Mouse (Mus musculus): Measurements from ENCODE around the gene a. TPM values are rescaled to one million over a fixed set of nuclear protein-coding genes. Genes with fewer than 3 reads are reported as not detected.

a gene
- polyA plus RNA-seq, 1 experiment from 2014 or later, result 0.94 TPM

DNA sequence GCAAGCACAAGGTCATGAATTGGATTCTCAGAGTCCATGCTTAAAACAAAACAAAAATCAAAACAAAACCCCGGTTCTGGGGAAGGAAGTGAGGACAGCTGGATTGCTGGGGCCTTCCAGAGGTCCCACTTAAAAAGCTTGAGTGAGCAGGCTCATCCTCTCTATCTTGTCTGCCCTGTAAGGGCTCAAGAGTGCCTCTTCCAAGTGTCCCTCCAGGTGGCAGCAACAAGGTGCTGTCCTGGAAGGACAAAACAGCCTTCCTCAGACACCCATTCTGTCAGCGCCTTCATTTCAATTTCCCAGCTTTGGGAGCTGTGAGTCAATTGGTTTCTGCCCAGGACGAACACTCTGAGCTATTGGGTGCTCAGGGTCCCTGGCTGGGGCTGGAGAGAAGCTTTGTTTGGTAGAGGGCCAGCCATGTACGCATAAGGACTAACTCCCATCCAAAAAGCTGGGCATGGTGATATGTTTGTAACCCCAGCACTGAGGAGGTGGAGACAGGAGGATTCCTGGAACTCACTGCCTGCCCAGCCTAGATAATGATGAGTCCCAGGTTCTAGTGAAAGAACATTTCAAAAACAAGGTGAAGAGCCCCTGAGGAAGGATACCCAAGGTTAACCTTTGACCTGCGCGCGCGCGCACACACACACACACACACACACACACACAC is 26.2 kb upstream of the a start:
- H3K36me3 ChIP-seq, result no peaks in the 10 kb centered on the region
- DNase-seq (ENCODE audit: low spot score), result no peak
- H3K27me3 ChIP-seq (ENCODE audit: low read depth, poor library complexity, severe bottlenecking), result no peaks in the 10 kb centered on the region
- no peak overlapping the region for H3K4me3 ChIP-seq
- 80% methylated on average over 9 of the region's 9 CpGs for WGBS
- no peaks in the 10 kb centered on the region for H3K4me1 ChIP-seq
- H3K27ac ChIP-seq (replicated peaks), result no peak overlapping the region
- no peaks in the 10 kb centered on the region; the same call in 1 of the 2 replicates for H3K9me3 ChIP-seq (replicated peaks)

DNA sequence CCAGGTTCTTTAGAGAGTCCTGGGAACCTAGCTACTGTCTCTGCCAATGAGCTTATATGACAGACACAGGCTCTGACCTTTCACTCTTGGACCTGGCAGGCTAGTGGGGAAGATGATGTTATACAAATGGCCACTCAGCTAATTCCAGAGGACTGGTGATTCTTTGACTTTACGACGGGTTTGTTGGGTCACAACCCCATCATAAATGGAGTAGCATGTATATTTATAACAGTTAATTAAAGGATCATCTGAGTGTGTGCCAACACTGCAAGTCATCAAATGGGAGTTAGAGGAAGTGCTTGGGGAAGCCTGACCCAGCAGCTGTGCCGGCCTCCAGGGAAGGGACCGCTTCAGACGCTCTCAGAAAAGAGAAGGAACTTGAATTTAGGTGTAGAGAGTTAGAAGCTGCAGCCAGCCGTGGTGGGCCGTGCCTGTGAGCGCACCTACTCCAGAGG is 25.6 kb upstream of the a start:
- 82% methylated on average over 8 of the region's 8 CpGs for WGBS

GRCm38 (mm10) chr2:154767051-154767450 is 24.2 kb upstream of the a start:
- H3K4me1 ChIP-seq, result no peaks in the 10 kb centered on the region
- H3K27ac ChIP-seq (replicated peaks), result no peak overlapping the region
- no peak overlapping the region for H3K4me3 ChIP-seq
- no peaks in the 10 kb centered on the region for H3K27me3 ChIP-seq (ENCODE audit: low read depth, poor library complexity, severe bottlenecking)
- 85% methylated on average over 6 of the region's 6 CpGs for WGBS
- no peaks in the 10 kb centered on the region for H3K9me3 ChIP-seq (replicated peaks)
- no peaks in the 10 kb centered on the region for H3K36me3 ChIP-seq
- no peak for DNase-seq (ENCODE audit: low spot score)

More for the DNA sequence above, 25.6 kb upstream of the a start:
- Histone ChIP-seq H3K9me3 (replicated peaks) (no peaks in the 10 kb centered on the region; the same call in 1 of the 2 replicates), H3K36me3 (no peaks in the 10 kb centered on the region), H3K4me1 (no peaks in the 10 kb centered on the region), H3K27ac (replicated peaks) (no peak overlapping the region), H3K4me3 (no peak overlapping the region), H3K27me3 (ENCODE audit: low read depth, poor library complexity, severe bottlenecking) (no peaks in the 10 kb centered on the region)
- DNase-seq (ENCODE audit: low spot score), result no peak

DNA sequence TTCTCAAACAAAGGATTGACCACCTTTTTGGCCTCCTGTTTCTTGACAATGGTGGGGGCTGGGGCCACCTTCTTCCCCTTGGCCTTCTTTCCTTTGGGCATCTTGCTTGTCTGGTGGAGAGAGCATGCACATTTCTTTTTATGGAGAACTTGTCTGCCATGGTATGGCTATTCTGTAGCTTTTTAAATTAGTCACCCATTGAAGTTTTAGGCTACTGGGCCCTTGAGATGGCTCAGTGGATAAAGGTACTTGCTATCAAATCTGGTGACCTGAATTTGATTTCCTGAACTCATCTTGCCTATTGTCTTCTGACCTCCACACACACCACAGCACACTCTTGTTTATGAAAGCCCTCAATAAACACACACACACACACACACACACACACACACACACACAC is 21.3 kb upstream of the a start, which contains the start of gene Gm14214:
Gene Gm14214 (minus strand): TSS at position 101 of the 400 bp plus-strand sequence.
- H3K9me3 ChIP-seq (replicated peaks), result no peaks in the 10 kb centered on the region; the same call in 1 of the 2 replicates
- H3K4me3 ChIP-seq, result no peak within 1 kb of the TSS
- H3K27ac ChIP-seq (replicated peaks), result no peak within 1 kb of the TSS
- DNase-seq (ENCODE audit: low spot score), result no peak
- H3K27me3 ChIP-seq (ENCODE audit: low read depth, poor library complexity, severe bottlenecking), result no peaks in the 10 kb centered on the region
- no peaks in the 10 kb centered on the region for H3K36me3 ChIP-seq
- peaks cover 5% of the 10 kb centered on the region for H3K4me1 ChIP-seq

GRCm38 (mm10) chr2:154771604-154772003 is 19.6 kb upstream of the a start:
- Histone ChIP-seq H3K36me3 (no peaks in the 10 kb centered on the region), H3K27me3 (ENCODE audit: low read depth, poor library complexity, severe bottlenecking) (no peaks in the 10 kb centered on the region), H3K4me3 (no peak overlapping the region), H3K4me1 (peaks cover 5% of the 10 kb centered on the region), H3K27ac (replicated peaks) (no peak overlapping the region), H3K9me3 (replicated peaks) (no peaks in the 10 kb centered on the region; the same call in 1 of the 2 replicates)
- WGBS, result 88% methylated on average over 8 of the region's 8 CpGs
- no peak for DNase-seq (ENCODE audit: low spot score)

DNA sequence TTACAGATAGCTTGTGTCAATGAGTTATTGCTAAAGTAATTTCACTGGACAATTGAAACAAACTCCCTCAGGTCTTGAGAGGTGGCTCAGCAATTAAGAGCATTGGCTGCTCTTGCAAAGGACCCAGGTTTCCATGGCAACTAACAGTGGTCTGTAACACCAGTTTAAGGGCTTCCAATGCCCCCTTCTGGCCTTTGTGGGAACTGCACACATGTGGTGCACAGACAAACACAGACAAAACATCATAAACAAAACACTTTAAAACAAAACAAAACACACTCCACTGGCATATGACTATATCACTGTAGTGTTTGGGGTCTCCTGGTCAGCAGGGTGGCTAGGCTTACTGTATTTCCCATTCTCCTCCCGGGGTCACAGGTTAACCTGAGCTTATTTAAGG is 17.2 kb upstream of the a start:
- Histone ChIP-seq H3K4me1 (peaks cover 5% of the 10 kb centered on the region), H3K9me3 (replicated peaks) (no peaks in the 10 kb centered on the region; the same call in 1 of the 2 replicates), H3K27me3 (ENCODE audit: low read depth, poor library complexity, severe bottlenecking) (no peaks in the 10 kb centered on the region), H3K36me3 (no peaks in the 10 kb centered on the region), H3K27ac (replicated peaks) (no peak overlapping the region), H3K4me3 (no peak overlapping the region)
- 89% methylated on average over 1 of the region's 1 CpGs for WGBS
- DNase-seq (ENCODE audit: low spot score), result peak; percentile 43

DNA sequence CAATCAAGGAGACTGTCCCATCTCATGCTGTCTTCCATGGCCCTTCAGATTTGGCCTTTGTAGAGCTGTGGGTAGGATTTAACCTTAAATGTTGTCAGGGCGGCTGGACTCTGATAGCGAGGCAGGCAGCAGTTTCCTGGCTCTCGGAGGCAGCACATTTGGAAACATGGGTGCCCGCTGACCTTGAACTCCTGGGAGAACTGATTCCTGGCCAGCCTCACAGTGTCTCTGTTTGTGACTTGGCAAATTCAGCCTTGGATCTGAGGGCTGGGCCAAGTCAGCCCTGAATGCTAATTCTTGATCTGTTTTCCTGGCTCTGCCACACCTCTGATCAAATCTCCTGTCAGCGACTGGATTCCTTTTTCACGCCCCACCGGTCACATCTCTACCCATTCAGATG is 14.7 kb upstream of the a start:
- Histone ChIP-seq H3K4me3 (no peak overlapping the region), H3K27me3 (ENCODE audit: low read depth, poor library complexity, severe bottlenecking) (no peaks in the 10 kb centered on the region)

GRCm38 (mm10) chr2:154779648-154780047 is 11.6 kb upstream of the a start:
- WGBS, result 64% methylated on average over 3 of the region's 3 CpGs
- no peak for DNase-seq (ENCODE audit: low spot score)
- no peak overlapping the region for H3K27ac ChIP-seq (replicated peaks)
- no peaks in the 10 kb centered on the region for H3K36me3 ChIP-seq
- peaks cover 3% of the 10 kb centered on the region; the same call in 1 of the 2 replicates for H3K27me3 ChIP-seq (ENCODE audit: low read depth, poor library complexity, severe bottlenecking)
- no peak overlapping the region for H3K4me3 ChIP-seq
- peaks cover 28% of the 10 kb centered on the region for H3K4me1 ChIP-seq
- H3K9me3 ChIP-seq (replicated peaks), result no peaks in the 10 kb centered on the region

More for the DNA sequence above, 14.7 kb upstream of the a start:
- H3K36me3 ChIP-seq, result no peaks in the 10 kb centered on the region
- WGBS, result 77% methylated on average over 7 of the region's 7 CpGs
- no peaks in the 10 kb centered on the region; the same call in 1 of the 2 replicates for H3K9me3 ChIP-seq (replicated peaks)
- no peak overlapping the region for H3K27ac ChIP-seq (replicated peaks)
- no peak for DNase-seq (ENCODE audit: low spot score)
- peaks cover 9% of the 10 kb centered on the region for H3K4me1 ChIP-seq

DNA sequence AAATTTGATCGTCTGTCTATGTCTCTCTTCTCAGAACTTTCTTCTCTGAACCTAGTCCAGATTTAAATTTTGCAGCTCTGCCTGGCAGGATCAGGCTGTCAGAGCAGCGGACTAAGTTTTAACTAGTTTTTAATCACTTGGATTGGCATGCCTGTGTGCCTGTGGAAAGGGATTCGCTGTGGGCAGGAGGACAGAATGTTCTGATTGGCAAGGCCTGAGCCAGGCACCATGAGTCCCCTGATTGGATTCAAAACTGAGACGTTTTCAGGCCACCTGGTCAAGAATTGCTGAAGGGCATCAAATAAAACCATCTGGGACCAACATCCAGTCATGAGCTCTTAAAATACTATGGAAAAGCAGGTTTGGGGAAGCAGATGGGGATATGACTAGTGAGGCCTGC is 8.8 kb upstream of the a start:
- peaks cover 49% of the 10 kb centered on the region for H3K4me1 ChIP-seq
- no peak overlapping the region for H3K4me3 ChIP-seq
- DNase-seq (ENCODE audit: low spot score), result no peak
- WGBS, result 81% methylated on average over 4 of the region's 4 CpGs
- H3K36me3 ChIP-seq, result no peaks in the 10 kb centered on the region
- H3K27me3 ChIP-seq (ENCODE audit: low read depth, poor library complexity, severe bottlenecking), result peaks cover 3% of the 10 kb centered on the region; the same call in 1 of the 2 replicates
- no peaks in the 10 kb centered on the region for H3K9me3 ChIP-seq (replicated peaks)
- no peak overlapping the region for H3K27ac ChIP-seq (replicated peaks)

GRCm38 (mm10) chr2:154782856-154783650 is 8.1 kb upstream of the a start:
- Histone ChIP-seq H3K4me3 (no peak overlapping the region), H3K27me3 (ENCODE audit: low read depth, poor library complexity, severe bottlenecking) (peaks cover 3% of the 10 kb centered on the region; the same call in 1 of the 2 replicates), H3K36me3 (no peaks in the 10 kb centered on the region), H3K9me3 (replicated peaks) (no peaks in the 10 kb centered on the region), H3K4me1 (peaks cover 49% of the 10 kb centered on the region), H3K27ac (replicated peaks) (0 out of 2 replicates have a peak overlapping the region, but pooled peaks have one; percentile 2)
- WGBS, result 81% methylated on average over 17 of the region's 17 CpGs
- no peak for DNase-seq (ENCODE audit: low spot score)

DNA sequence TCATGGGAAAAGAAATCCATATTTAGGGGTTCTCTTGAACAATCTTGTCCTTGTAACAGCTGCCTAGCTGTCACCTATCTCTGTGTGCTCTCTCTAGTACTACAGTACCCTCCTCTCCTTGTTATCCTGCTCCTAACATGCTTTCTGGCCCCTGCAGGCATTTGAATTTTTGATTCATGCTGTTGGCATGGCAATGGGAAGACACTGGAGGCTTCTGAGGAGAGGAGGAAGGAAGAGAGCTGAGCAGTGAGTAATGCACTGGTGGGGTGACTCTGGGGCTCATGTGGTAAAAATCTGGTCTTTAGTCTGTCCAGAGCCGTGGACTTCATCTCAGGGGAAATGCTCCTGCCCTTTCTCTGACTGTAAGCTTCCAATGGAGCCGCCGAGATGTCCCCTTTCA is 5.9 kb upstream of the a start:
- no peaks in the 10 kb centered on the region for H3K36me3 ChIP-seq
- WGBS, result 72% methylated on average over 3 of the region's 3 CpGs
- no peak overlapping the region for H3K4me3 ChIP-seq
- no peak for DNase-seq (ENCODE audit: low spot score)
- H3K4me1 ChIP-seq, result peaks cover 56% of the 10 kb centered on the region
- H3K9me3 ChIP-seq (replicated peaks), result no peaks in the 10 kb centered on the region
- H3K27ac ChIP-seq (replicated peaks), result 0 out of 2 replicates have a peak overlapping the region, but pooled peaks have one; percentile 59
- H3K27me3 ChIP-seq (ENCODE audit: low read depth, poor library complexity, severe bottlenecking), result peaks cover 3% of the 10 kb centered on the region; the same call in 1 of the 2 replicates

- H3K27me3 ChIP-seq (ENCODE audit: low read depth, poor library complexity, severe bottlenecking), result peaks cover 3% of the 10 kb centered on the region; the same call in 1 of the 2 replicates
- peaks cover 63% of the 10 kb centered on the region for H3K4me1 ChIP-seq
- H3K9me3 ChIP-seq (replicated peaks), result no peaks in the 10 kb centered on the region
- no peak overlapping the region for H3K4me3 ChIP-seq
- no peaks in the 10 kb centered on the region for H3K36me3 ChIP-seq
- no peak for DNase-seq (ENCODE audit: low spot score)
- 39% methylated on average over 3 of the region's 3 CpGs for WGBS
- H3K27ac ChIP-seq (replicated peaks), result no peak overlapping the region
Measured at GRCm38 (mm10) chr2:154786187-154786586, 5.0 kb upstream of the a start.

GRCm38 (mm10) chr2:154786776-154787175 is 4.4 kb upstream of the a start:
- Histone ChIP-seq H3K27me3 (ENCODE audit: low read depth, poor library complexity, severe bottlenecking) (peaks cover 3% of the 10 kb centered on the region; the same call in 1 of the 2 replicates), H3K36me3 (no peaks in the 10 kb centered on the region), H3K9me3 (replicated peaks) (no peaks in the 10 kb centered on the region), H3K4me3 (no peak overlapping the region), H3K4me1 (peaks cover 63% of the 10 kb centered on the region), H3K27ac (replicated peaks) (no peak overlapping the region)
- WGBS, result 87% methylated on average over 11 of the region's 11 CpGs
- DNase-seq (ENCODE audit: low spot score), result no peak

All from midbrain, embryonic 10.5 days (tissue).